Mouse (Mus musculus): ENCODE results near the gene Gm10337. TPM values are rescaled to one million over a fixed set of nuclear protein-coding genes. Genes with fewer than 3 reads are reported as not detected.

Gm10337 gene
- total RNA-seq, 4 experiments from 2014 or later, result not detected

DNA sequence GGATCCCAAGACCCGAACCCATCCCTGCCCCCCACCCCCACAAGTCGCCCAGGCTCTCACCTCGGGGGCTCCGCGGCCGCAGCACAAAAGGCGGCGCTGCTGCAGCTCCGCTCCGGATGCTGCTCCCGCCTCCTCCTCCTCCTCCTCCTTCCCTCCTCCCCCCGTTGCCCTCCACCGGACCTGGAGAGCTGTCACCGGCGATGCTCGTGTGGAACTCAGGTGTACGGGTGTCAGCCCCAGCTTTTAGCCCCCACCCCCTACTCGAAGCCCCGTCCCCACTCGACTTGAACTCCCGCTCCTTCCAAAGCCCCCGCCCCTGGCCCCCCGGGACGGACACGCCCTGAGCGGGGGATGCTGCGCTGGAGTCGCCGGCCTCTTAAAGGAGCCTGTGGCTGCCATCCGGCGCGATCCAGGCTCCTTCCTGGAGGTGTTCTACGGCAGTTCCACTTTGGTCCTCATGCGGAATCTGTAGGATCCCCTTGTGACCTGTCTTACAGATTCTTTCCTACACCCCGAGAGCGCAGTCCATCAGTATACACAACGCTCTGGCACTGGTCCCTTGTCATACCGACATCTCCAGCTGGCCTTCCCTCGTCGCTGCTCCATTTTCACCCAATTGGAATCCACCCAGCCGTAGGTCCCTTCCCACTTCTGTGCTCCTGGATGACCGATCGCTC lies 13.3 kb downstream of the Gm10337 start, which contains the start of gene Map3k12:
Map3k12 (minus strand) TSS at position 337 of the 677 bp plus-strand sequence.
- peak; percentile 76 to 79 for DNase-seq (ENCODE audit: low spot score in 2 of 2)

DNA sequence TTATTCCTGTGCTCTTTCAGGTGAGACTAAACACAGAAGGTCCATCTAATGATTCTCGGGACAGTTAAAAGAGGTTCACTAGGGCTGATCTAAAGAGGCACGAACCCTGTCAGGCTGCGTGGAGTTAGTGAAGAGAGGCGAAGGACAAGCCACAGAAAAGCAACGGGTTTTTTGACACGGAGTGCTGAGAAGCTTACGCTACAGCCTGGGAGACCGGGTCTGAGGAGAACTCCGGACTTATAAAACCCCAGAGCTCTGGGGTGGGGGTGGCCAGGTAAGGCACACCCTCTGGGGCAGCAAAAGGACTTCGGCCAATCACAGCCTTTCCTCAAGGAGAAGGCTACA lies 14.1 kb downstream of the Gm10337 start:
- DNase-seq (ENCODE audit: low spot score in 2 of 2), result no peak

DNA sequence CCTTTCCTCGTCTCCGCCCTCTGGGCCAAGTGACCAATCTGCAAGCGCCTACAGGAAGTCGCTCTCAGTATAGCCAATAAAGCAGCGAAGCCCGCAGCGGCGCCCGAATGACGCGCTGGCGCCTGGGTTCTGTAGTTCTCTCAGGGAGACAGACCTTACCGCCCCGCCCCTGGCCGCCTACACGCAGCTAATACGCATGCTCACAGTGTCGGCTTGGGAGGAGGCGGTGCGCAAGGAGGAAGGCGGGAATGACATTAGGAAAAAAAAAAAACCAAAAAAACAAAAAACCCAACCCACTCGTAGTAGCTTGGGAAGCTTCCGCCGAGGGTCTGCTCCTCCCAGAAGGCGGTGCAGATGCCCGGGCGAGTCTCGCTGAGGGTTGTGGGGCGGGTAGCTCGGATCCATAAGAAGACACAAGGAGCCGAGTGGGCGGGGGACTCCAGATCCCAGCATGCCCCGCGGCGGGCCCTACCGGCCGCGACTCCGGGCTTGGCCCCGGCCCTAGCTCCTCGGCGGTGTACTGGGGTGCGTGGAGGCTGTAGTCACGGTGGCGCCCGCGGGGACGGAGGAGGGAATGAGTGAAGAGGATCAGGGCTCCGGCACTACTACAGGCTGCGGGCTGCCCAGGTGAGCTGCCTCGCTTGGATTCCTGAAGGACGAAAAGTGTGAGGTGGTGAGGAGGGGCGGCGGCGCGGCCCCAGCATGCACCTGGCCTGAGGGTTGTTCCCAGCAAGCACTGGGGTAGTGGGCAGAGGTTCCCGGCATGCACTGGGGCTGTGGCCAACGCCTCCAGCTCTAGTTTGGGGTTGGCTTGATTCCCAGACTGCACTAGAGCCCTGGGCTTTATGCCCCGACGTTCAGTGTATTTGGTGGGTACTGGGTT lies 14.7 kb downstream of the Gm10337 start, which contains the start of gene Tarbp2:
Tarbp2 (plus strand) TSS at position 217 of the 883 bp plus-strand sequence.
- DNase-seq (ENCODE audit: low spot score in 2 of 2), result peak; percentile 100

DNA sequence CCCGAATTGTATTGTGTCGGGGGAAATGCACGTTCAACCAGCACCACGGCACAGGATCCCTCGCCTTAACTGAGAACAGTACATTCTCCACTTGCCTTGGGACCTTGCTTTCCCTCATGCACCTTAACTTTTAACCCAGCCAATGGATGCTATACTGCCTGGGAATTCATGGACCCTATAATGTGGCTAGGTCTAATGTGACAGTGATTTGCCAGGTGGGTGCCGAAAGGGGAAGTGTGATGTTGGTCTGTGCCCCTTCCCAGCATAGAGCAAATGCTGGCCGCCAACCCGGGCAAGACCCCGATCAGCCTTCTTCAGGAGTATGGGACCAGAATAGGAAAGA lies 15.3 kb downstream of the Gm10337 start:
- no peak for DNase-seq (ENCODE audit: low spot score in 2 of 2)

DNA sequence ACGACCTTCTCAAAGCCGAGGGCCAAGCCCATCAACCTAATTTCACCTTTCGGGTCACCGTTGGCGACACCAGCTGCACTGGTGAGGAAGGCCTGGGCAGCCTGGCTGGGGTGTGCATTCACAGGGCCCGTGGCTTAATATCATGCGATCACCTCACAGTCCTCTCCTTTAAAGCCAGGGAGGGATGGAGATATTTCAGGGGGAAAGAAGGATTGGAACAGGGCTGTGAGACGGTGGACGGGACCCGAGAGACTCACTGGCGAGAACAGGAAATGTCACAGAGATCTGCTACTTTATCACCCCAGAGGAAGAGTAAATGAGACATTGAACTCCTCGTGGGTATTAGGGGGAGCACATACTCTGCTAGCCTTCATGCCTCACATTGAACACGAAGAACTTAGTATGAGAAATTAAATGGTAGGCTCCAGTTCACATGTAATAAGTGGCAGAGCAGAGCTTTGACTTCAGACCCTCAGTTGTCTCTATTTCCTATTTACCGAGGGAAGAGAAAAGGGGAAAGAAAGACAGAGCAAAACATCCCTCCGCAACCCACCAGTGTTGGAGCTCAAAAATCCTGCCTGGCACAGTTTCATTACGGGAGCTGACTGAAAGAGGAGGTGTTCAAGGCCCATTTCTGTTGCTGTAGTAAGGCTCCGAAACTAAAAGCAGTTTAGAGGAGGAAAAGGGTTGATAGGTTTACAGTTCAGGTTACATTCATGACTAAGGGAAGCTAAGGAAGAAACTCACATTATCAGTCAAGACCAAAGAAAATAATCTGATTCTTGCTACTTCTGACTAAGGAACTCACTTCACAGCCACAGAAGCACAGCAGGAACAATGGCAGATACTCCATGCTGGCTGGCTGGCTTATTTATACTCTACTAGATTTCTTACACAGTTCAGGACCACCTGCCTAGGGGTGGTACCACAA lies 16.0 kb downstream of the Gm10337 start:
- DNase-seq (ENCODE audit: low spot score in 2 of 2), result no peak

DNA sequence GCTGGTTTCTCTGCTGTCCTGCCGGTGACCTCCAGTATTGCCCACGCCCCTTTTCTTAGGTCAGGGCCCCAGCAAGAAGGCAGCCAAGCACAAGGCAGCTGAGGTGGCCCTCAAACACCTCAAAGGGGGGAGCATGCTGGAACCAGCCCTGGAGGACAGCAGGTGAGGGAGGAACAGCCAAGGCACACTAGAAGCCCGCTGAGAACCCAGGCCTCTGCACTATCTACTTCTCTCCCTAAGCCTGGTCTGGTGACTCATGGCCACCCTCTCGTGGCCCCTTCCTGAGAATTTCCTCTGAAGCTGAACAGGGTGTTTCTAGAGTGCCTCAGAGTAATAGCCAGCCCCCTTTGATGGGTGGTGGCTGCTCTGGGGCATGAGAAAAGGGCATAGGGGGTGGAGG lies 16.9 kb downstream of the Gm10337 start:
- DNase-seq (ENCODE audit: low spot score in 2 of 2), result no peak

DNA sequence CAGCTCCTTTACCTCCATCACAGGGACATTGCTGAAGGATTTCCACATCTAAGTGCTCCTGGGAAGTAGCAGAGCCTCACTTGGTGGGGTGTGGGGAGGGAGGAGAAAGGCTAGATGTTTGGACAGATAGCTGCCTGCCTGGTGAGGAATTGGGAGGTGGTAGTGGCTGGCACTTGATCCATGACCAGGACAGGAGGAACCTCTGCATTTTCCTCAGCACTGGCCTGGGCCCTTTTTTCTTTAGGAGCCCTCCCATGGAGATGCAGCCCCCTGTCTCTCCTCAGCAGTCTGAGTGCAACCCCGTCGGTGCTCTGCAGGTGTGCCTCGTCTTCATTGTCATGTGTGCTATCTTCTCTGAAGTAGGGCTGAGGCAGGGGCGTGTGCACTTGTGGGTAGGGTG lies 18.0 kb downstream of the Gm10337 start:
- no peak for DNase-seq (ENCODE audit: low spot score in 2 of 2)

DNA sequence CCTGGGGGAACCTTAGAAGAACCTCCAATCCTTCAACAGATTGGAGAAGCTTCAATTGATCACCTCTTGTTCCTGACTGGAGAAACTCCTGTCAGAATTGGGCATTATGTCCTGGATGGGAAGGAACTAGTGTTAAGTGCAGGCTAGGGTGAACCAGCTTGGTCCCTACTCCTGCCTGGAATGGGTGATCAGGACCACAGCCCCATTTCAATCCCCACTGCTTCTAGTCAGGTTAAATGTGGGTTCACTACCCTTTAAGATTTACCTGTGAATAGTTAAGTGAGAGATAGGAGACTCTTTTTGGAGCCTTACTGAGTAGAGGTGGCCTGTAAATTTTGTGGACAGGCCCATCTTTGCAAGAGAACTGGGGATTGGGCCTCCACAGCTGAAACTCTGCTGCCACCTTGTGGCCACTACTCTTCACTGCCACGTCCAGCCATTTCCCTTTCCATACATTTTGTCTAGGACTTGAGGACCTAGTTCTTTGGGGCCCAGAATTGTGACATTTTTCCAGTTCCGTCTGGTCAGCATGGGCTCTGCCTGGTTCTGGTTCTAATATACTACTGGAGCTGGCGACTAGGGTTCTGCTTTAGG lies 21.5 kb downstream of the Gm10337 start, which contains the start of gene Npff:
Npff (minus strand) TSS at position 51 of the 594 bp plus-strand sequence.
- peak in 1 of 2 experiments; percentile 81 for DNase-seq (ENCODE audit: low spot score in 2 of 2)

DNA sequence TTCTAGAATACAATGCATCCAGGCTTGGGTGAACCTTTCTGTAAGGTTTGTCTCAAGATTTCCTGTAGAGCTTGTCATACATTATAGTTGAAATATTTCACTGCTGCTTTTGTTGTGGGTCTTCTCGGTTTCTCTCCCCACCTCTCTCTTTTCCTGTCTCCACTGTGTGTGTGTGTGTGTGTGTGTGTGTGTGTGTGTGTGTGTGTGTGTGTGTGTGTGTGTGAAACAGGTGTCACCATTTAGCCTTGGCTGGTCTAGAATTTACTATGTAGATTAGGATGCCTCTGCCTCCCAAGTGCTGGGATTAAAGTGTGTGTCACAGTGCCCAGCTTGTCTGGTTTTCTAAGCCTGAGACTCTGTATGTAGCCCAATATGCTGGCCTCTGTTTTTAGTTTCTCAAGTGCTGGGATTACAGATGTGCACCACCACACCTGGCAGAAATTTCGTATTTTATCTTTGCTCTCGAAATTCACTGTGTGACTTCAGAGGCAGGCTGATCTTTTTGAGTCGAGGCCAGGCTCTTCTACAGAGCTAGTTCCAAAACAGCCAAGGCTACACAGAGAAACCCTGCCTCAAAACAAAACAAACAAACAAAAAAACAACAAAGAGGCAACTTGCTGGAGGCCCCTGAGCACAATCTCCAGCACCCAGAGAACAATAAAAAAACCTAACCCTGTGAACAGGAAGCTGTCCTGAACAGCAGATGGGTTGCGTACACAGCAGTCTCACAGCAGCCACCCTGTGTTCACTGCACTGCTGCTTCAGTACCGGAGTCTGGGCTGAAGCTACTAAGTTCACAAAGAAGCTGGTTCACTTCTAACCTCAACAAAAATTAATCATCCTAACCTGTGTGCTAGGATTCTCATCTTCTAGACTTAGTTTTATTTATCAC lies 22.8 kb downstream of the Gm10337 start:
- DNase-seq (ENCODE audit: low spot score in 2 of 2), result no peak

DNA sequence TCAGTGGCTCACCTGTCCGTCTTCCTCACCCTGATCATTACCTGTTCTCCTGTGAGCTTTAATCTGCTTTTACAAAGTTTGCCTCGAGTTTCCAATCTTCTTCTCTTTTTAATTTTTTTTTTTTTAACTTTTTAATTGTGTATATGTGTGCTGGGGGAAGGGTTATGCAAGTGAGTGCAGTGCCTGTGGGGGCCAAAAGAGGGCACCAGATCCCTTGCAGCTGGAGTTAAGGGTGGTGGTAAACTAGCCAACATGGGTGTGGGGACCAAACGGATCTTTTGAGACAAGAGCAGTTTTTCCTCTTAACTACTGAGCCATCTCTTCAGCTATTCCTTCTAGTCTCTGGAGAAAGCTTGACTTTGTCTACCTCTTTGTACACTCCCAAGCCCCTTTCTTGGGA lies 24.4 kb downstream of the Gm10337 start:
- DNase-seq (ENCODE audit: low spot score in 2 of 2), result no peak

DNA sequence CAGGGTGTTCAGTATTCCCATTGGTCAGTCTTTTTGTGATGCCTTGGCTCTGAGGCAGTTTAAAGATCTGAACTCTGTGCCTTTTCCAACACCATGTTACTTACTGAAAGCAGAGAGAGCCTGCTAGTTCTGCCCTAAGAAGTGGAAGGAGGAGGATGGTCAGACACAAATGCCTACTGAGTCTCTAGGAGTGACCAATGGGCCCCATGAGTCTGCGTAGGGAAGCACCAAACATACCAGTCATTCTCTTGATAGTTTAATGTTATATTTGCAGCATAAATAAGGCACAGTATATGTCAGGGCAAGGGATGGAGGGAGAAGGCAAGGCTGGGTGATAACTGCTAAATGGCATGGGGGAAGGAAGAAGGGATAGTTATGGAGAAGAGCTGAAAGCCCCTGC lies 24.9 kb downstream of the Gm10337 start:
- DNase-seq (ENCODE audit: low spot score in 2 of 2), result no peak

DNA sequence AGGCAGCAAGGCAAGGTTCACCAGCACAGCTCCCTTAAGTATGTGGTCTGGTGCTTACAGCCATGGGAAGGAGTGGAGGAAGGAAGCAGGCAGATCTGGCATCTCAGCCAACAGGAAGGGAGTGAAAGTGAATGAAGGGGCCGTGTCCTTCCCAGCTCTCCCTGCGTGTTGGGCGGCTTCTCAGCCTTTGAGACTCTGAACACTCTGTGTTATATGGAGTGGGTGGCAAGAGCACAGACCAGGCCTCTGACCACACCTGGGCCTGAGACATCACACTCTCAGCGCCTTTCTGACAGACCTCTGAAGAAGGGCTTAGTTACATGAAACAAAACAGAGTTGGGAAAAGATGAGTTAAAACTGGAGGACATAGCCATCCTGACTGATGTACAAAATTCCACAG lies 27.0 kb downstream of the Gm10337 start:
- no peak for DNase-seq (ENCODE audit: low spot score in 2 of 2)

DNA sequence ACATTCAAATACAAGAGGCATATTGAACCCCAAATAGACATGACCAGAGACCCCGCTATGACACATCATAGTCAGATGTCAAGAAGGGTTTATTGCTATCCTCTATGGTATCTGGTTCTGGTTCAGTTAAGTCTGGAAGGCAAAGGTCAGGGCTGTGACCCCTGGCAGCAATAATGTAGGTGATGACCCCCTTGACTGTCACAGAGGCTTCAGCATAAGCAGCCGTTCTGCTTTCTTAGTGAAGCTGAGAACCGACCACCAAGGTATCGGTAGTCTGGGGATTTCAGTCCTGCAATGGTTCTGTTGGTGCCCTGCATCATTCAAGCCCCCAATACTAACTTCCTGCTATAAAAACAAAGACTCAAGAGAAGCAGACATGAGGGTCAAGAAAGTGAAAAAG lies 28.1 kb downstream of the Gm10337 start:
- DNase-seq (ENCODE audit: low spot score in 2 of 2), result no peak

DNA sequence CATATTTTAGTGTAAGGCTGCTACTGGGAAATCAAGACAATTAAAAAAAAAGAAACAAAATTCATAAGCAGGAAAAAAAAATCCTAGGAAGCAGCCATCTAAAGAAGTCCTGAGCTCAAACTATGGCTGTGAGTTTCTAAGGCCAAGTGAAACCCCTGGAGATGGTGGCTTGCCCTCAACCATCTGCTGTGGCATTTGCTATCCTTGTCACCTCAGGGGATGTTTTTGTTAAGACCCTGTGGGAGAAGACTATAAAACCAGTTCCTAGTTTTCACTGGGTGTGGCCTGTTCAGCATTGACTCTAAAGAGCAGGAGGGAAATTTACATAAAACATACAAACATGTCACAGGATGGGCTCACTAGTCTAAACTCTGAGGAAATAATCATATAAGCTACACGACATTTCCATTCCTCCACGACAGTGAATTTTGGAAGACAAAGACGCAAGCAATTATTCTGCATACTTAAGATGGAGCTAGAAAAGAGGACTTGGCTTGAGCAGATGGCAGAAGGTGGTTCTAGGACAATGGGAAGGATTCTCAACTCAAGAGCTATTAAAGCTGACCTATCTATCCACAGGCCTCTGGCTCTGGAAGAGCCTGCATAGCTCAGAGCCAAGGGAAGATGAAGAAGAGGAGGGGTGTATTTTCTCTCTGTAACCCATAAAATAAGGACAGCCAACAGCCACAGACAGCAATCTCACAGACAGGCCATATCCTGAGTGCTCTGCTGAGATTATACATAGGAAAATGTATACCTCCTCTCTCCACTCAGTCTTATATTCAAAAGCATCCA lies 28.8 kb downstream of the Gm10337 start:
- no peak for DNase-seq (ENCODE audit: low spot score in 2 of 2)

DNA sequence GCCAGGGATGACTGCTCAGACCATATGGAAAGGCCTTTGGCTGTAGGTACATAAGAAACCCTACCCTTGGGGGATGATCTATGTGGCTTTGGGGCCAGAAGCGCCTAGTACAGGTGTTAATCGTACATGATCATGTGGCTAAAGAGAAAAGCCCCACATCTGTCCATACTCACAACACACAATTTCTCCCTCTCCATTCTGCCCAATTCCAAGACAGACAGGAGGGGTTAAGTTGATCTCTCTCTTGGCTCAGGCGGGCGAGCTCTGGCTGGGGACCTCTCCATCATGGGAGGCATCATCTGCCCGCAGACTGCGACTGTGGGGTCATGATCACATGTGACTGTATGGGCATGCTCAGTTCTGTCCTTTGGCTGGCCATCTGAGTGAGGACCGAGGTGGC lies 30.4 kb downstream of the Gm10337 start:
- DNase-seq (ENCODE audit: low spot score in 2 of 2), result no peak

DNA sequence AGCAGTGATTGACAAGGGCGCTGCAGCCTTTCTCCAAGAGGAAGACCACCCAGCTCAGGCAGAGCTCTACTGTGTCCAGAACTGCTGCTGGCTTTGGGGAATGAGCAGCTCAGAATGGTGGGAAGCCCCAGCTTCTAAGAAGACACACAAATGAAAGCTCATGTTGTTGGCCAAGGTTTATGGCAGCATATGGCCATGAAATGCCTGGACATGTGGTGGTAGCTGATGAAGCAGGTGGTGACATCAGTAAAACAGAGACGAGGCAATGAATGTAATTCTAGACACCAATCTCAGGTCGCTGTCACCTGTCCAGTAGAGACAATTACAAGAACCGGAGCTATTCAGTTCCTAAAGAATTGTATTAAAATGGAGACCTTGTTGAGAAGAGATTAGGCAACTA lies 41.3 kb downstream of the Gm10337 start:
- peak in 1 of 2 experiments; percentile 67 for DNase-seq (ENCODE audit: low spot score in 2 of 2)

DNA sequence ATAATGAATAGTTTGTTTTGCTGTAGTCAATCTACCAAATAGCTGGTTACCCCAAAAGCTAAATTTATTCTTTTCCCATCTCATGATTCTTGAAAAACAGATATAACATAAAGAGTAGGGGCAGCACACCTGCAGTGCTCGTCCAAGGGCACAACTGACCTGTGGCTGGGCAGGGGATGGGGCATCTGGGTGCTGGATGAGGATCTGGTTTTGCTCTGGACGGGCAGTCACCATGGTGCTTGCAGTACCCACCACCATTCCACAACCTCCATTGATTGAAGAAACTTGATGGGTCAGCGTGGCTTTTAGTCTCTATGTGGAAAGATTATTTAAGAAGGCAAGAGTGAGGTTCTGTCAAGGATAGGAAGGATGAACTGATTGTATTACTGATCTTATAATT lies 42.7 kb downstream of the Gm10337 start:
- DNase-seq (ENCODE audit: low spot score in 2 of 2), result no peak

DNA sequence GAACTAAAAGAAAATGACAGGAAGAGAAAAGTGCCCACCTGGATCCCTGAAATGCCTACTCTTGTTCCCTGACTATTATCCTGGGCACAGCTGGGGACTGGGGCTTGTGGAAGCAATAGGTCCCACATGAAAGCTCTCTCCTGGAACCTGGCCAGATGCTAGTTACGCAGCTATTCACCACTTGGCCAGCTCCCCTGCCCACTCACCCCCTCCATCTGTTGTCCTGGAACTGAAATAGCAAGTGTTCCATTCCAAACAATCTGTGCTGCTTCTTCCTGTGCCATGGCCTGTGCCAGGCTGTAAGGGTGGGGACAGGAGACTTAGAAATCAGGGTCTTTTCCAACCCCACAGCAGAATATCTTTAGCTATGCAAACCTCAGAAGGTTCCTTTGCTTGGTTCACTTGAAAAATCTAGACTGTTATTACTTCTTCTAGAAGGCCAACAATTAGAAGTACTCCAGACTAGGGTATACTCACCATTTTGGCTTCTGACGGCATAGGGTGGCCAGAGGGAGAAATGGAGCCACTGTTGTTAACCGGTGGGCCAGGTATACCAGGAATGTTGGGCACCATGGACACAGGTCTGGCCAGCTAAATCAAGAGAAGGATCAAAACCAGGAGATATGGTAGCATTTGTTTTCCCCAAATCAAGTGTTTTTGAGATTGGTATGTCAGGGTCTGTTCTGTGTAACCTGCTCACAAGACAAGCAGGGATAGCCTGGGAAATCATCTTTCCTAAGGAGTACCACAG lies 43.3 kb downstream of the Gm10337 start:
- peak; percentile 91 to 93 for DNase-seq (ENCODE audit: low spot score in 2 of 2)

DNA sequence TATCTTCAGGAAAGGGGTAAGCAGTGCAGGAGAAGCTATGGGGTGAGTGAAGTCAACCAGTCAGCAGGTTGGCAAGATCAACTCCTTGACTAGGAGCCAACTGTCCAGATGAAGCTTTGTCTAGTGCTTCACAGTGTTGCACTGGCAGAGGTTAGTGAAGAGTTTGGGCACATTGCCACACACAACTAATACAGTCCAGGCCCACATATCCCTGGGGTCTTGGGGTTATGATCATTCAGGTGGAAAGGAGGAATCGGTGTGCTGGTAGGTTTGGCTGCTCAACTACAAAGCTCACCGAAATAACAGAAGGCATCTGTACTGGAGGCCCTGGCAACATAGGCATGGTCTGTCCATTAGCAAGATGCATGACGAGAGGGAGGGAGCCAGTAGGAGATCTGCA lies 44.0 kb downstream of the Gm10337 start:
- DNase-seq (ENCODE audit: low spot score in 2 of 2), result no peak
